Mouse (Mus musculus) olfactory bulb, adult 2 months (tissue): ENCODE measurements around the gene Ormdl3.

Experiments
- CTCF ChIP-seq: fragments of 200-500 bp; IDR thresholded peaks from 2 replicates; pipeline ENCODE4 v1.5.1; 2012; ENCODE audit warnings: low read depth, mild to moderate bottlenecking, low read length, moderate library complexity; ENCODE audit not compliant: insufficient read depth
- POLR2A ChIP-seq: fragments of 200-500 bp; IDR thresholded peaks from 2 replicates; pipeline ENCODE4 v1.6.1; 2012; ENCODE audit warnings: mild to moderate bottlenecking, low read depth, low read length, moderate library complexity; ENCODE audit not compliant: insufficient read depth

- TF ChIP-seq CTCF (no peak), POLR2A (no peak)
Measured at GRCm38 (mm10) chr11:98581286-98582029, 5.7 kb downstream of the Ormdl3 start.
